Mouse (Mus musculus) Muller cell, postnatal 12 days (primary cell): Measurements from ENCODE around the gene Hip1r.

ENCODE experiments used
- DNase-seq: peaks from one replicate; pipeline ENCODE4 v3.0.0-alpha.2; 2015; ENCODE audit errors: inconsistent ontology term

Gene Hip1r

GRCm38 (mm10) chr5:123974179-123974485 lies 704 bp downstream of the Hip1r start:
- DNase-seq: no peak

DNA sequence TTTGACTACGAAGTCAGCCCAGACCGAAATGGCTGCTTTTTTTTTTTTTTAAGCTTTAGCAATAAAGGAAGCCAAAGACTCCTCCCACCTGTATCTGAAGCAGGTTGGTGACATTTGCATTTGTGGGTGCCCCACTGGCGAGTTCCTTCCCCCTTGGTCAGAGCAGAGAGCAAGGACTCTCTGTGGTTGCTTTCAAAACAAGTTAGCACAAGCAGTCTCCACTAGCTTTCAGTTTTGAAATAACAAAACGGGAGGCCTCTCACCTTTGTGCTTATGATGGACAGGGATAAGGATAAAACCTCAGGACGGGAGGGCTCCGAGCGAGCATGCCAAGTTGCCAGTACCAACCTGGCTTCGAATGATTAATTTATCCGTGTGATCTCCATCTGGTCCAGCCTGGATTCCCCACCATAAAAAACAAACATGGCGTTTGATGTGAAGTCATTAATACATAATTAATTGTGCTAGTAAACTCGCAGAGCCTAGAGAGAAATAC lies 1.2 kb downstream of the Hip1r start:
- no peak for DNase-seq

DNA sequence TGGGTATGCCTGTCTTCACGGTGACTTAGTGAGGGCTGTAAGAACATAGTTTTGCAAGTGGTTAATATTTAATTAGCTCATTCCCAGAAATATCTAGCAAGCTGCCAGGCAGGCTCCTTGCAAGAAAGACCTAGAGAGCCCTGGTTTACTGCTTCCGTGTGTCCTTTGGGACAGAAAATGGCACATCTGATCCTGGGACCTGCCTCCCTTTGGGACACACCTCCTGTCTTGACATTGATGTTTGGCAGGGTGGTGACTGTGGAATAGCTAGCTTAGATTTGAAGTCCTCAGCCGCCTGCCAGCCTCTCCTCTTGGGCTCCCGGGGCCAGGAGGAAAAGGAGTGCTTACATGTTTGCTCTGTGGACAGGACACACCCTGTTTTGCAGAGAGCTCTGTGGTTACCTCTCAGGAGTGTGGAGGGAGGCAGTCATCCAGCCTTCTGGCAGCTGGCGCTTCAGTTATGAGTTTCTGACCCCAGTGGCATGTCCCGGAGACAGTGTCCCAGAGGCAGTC lies 2.3 kb downstream of the Hip1r start:
- DNase-seq: no peak

DNA sequence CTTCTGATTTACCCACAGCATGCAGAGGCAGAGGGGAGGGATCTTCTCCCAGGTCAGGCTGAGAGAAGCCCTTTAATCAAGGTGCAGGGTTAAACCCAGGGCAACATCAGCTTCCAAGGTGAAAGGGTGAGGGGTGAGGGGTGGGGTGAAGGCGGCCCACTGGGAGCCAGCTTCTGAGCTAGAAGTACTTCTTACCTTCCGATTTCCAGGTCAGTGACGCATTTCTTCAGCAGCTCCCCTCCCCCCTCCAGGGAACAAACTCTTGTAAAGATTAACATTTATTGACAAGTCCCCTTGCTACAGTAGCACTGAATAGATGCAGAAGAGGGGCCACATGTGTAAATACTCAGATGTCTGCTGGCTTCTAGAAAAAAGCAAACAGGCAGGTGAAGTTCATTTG lies 3.8 kb downstream of the Hip1r start:
- no peak for DNase-seq

- no peak for DNase-seq
Observed at GRCm38 (mm10) chr5:123978131-123978530, 4.7 kb downstream of the Hip1r start.

DNA sequence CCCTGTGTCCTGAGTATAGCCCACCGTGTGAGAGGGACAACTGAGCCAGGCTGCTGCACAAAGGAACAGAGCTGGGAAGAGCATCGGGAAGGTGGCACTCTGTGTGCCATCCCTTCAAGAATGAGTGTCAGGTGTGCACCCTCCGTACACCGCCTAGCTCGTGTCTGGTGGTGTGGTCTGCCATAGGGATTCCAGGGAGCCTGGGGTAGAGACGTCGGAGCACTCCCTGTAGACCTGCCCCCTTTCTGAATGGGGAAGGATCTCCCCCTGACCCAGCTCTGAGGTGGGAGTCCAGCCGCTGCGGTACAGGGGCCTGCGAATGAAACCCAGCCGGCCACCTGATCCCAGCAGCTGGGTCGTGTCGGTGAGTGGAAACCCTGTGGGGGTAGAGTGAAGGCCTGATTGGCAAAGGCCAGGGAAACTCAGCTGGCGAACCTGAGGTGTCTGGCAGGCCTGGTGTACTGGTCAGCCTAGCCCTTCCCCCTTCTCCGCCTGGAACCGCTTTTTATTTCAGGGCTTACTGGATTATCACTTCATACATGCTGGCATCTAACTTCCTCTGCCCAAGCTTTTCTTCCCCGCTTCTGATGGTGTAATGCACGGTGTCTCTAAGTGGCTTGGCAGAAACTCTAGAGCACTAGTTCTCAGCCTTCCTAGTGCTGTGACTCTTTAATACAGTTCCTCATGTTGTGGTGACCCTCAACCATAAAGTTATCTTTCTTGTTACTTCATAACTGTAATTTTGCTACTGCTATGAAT lies 6.0 kb downstream of the Hip1r start:
- no peak for DNase-seq

GRCm38 (mm10) chr5:123979980-123980369 lies 6.5 kb downstream of the Hip1r start:
- no peak for DNase-seq

DNA sequence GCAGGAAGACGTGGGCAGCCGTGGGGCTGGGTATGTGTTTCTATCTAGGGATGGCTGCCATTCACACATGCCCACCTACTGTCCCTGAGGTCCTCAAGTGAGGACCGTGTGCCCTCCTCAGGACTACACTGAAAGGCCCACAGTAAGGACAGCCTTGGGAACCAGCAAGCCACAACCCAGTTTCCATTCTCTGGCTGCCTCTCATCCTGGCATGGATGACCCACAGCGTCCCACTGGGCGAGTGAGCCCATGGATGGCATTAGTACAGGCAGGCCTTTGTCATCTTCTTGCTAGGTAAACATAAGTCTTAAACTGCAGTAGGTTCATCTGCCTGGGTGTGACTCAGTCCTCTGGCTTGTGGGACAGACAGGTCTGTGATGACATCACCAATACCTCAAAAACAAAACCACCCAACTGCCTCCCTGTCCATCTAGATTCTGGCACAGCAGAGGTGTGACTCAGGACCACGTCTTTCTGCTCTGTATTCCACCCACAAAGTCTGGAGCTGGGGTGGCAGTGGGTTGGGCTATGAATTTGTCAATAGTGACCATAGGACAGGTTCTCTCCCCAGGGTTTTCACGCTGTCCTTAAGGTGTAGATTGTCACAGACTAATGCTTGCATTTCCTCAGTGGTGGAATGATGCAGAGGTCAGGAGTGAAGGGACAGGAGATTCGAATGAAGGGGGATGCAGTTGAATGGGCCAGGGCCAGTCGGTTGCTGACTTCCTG lies 7.3 kb downstream of the Hip1r start:
- DNase-seq: peak; percentile 84

DNA sequence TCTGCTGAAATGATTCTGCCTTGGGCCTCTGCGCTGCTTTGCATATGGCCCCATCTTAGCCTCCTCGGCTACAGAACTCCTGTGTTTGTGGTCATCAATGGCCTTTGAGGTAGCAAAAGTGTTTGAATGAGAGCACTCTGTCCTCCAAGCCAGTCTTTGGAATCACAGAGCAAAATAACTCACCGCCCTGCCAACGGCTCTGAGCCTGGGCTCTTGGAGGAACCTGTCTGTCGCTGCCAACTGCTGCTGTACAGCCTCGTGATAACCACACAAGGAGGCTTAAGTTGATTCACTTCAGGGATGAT lies 7.8 kb downstream of the Hip1r start:
- no peak for DNase-seq

DNA sequence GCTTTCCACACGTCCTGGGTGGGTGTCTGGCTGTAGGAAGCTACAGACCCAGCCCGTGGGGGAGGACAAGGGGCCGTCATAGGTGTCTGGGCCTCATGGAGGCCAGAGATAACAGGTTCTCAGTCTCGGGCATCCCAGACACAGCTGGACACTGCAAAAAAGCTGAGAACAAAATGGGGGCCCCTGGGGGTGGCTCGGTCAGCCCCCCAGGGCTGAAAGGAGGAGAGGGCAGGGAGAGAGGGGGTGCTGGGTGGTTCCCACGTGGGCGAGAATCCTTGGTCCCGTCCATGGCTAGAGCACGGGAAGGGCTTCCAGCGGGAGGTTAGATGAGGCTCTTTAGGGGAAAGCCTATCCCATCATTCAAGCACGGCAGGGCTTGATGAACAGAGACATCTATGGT lies 9.4 kb downstream of the Hip1r start:
- DNase-seq: no peak

DNA sequence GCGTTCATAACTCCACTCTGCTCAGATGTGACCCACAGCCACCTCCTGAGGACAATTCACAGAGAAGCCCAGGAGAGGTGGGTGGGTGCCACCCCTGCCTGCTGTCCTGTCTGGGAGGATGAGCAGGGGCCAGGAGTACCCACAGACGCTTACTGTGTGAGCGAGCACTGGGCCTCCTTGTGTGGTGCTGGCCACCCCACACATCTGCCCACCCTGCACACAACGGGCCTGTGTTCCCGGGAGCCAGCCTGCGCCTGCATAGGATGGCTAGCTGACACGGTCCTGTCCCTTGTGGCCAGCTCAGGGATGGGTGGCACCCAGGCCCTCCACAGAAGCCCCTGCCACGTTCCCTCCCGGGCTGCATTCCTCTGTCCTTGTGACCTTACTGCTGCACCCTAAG lies 12.0 kb downstream of the Hip1r start:
- DNase-seq: peak; percentile 58

GRCm38 (mm10) chr5:123986925-123987324 lies 13.5 kb downstream of the Hip1r start:
- DNase-seq: no peak

DNA sequence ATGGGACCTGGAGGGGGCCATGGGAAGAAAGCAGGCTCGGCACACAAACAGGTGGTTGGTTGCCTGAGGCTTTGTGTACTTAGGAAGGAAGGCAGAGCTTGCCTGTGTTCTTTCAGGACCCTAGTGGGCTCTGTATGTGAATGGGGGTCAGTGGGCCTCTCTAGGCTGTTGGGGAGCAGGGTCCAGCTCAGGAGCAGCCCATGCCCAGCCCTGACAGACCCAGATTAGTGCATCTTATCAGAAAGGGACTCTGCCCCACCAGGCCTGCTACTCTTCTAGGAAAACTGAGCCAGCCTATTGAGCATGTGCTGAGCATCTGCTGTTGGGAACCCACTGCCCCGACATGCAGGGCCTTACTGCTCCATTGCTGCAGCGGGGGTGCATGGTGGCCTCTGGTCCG lies 14.1 kb downstream of the Hip1r start:
- no peak for DNase-seq

GRCm38 (mm10) chr5:123989941-123990885 lies 16.8 kb downstream of the Hip1r start:
- DNase-seq: no peak

DNA sequence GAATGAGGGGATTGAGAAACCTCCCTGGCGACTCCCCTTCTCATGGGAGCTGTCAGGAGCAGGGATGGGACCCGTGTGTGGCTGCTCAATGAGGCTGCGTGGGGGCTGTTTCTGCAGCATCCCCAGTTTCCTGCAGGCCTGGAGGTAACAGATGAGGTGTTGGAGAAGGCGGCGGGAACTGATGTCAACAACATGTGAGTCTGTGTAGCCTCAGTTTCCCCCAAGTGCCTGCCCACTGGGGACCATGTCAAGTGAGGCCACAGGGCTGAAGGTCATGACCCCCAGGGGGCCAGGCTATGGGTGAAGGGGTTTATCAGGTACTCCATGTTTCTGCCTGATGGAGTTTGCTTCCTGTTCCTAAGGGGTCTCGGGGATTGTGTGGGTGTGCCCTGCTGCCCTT lies 17.9 kb downstream of the Hip1r start:
- no peak for DNase-seq

GRCm38 (mm10) chr5:123992193-123992637 lies 18.8 kb downstream of the Hip1r start:
- DNase-seq: peak; percentile 90

- peak; percentile 82 for DNase-seq
Observed at GRCm38 (mm10) chr5:123992794-123993193, 19.4 kb downstream of the Hip1r start.

GRCm38 (mm10) chr5:123993263-123994036 lies 20.0 kb downstream of the Hip1r start:
- DNase-seq: peak; percentile 98

GRCm38 (mm10) chr5:123994468-123994867 lies 21.0 kb downstream of the Hip1r start:
- no peak for DNase-seq

- DNase-seq: no peak
Observed at GRCm38 (mm10) chr5:123995388-123995787, 22.0 kb downstream of the Hip1r start.

GRCm38 (mm10) chr5:123996194-123996593 lies 22.8 kb downstream of the Hip1r start:
- no peak for DNase-seq
